Mouse (Mus musculus) myocyte (in vitro differentiated cells): ENCODE measurements around the gene Tex26. TPM values are rescaled to one million over a fixed set of nuclear protein-coding genes. Genes with fewer than 3 reads are reported as not detected.

ENCODE experiments used
- H3K27me3 ChIP-seq: one replicate; pipeline ENCODE4 v1.6.1; 2011; ENCODE audit not compliant: control insufficient read depth, insufficient read depth, insufficient read length
- H3K36me3 ChIP-seq: one replicate; pipeline ENCODE4 v1.6.1; 2011; ENCODE audit not compliant: control insufficient read depth, insufficient read depth
- H3K4me2 ChIP-seq: one replicate; pipeline ENCODE4 v1.6.1; 2011; ENCODE audit warnings: low read depth, control low read depth
- H3K4me3 ChIP-seq: one replicate; pipeline ENCODE4 v1.5.1; 2011; ENCODE audit warnings: mild to moderate bottlenecking, control low read depth, moderate library complexity
- H3K79me2 ChIP-seq: one replicate; pipeline ENCODE4 v1.6.1; 2011; ENCODE audit not compliant: control insufficient read depth, insufficient read depth
- H3ac ChIP-seq: one replicate; pipeline ENCODE4 v1.6.1; 2011; ENCODE audit not compliant: control insufficient read depth, insufficient read length
- CEBPB ChIP-seq: IDR thresholded peaks from 2 replicates; pipeline ENCODE4 v1.6.1; 2011; ENCODE audit warnings: mild to moderate bottlenecking, moderate library complexity; ENCODE audit not compliant: poor library complexity, insufficient read depth, severe bottlenecking
- E2F4 ChIP-seq: IDR thresholded peaks from one replicate; pipeline ENCODE4 v1.6.1; 2011; ENCODE audit warnings: mild to moderate bottlenecking, control low read depth, moderate library complexity; ENCODE audit not compliant: insufficient read depth
- MAX ChIP-seq: IDR thresholded peaks from one replicate; pipeline ENCODE4 v1.6.1; 2011; ENCODE audit warnings: low read depth, mild to moderate bottlenecking, control low read depth
- MYOD1 ChIP-seq, 3 experiments: IDR thresholded peaks; one replicate each; pipeline ENCODE4 v1.6.1; 2011; ENCODE audit warnings: control low read depth in 2 of 3, low read depth in 2 of 3, mild to moderate bottlenecking in 2 of 3, moderate library complexity in 1 of 3; ENCODE audit not compliant: insufficient read length in 2 of 3, control insufficient read depth in 1 of 3
- MYOG ChIP-seq, 3 experiments: IDR thresholded peaks; one replicate each; pipeline ENCODE4 v1.6.1; 2011; ENCODE audit warnings: control low read depth in 2 of 3, low read depth in 2 of 3, mild to moderate bottlenecking in 2 of 3; ENCODE audit not compliant: insufficient read length in 2 of 3, control insufficient read depth in 1 of 3, insufficient read depth in 1 of 3
- POLR2A ChIP-seq: IDR thresholded peaks from one replicate; pipeline ENCODE4 v1.6.1; 2011; ENCODE audit warnings: low read depth, mild to moderate bottlenecking, control low read depth, moderate library complexity; ENCODE audit not compliant: insufficient read length
- POLR2AphosphoS2 ChIP-seq: IDR thresholded peaks from one replicate; pipeline ENCODE4 v1.6.1; 2011; ENCODE audit warnings: low read depth, control low read depth; ENCODE audit not compliant: insufficient read length
- REST ChIP-seq: IDR thresholded peaks from one replicate; pipeline ENCODE4 v1.6.1; 2011; ENCODE audit warnings: mild to moderate bottlenecking, control low read depth, moderate library complexity; ENCODE audit not compliant: insufficient read depth, insufficient read length
- SRF ChIP-seq: IDR thresholded peaks from one replicate; pipeline ENCODE4 v1.6.1; 2011; ENCODE audit warnings: low read depth; ENCODE audit not compliant: control insufficient read depth, insufficient read length
- TCF12 ChIP-seq: IDR thresholded peaks from one replicate; pipeline ENCODE4 v1.6.1; 2011; ENCODE audit warnings: mild to moderate bottlenecking, control low read depth; ENCODE audit not compliant: poor library complexity, insufficient read depth, severe bottlenecking
- TCF3 ChIP-seq: IDR thresholded peaks from one replicate; pipeline ENCODE4 v1.6.1; 2011; ENCODE audit warnings: low read depth, control low read depth; ENCODE audit not compliant: insufficient read length
- USF1 ChIP-seq: IDR thresholded peaks from one replicate; pipeline ENCODE4 v1.6.1; 2011; ENCODE audit warnings: low read depth, mild to moderate bottlenecking, control low read depth, moderate library complexity
- polyA plus RNA-seq: library from polyadenylated mRNA; unstranded; fragments of >200 nt; fragmentation: generic; extraction: Trizol; gene quantifications from one replicate; pipeline ENCODE4 v1.2.1, GENCODE M21; 2012; ENCODE audit warnings: missing spikeins

The Tex26 gene
- polyA plus RNA-seq, 1 experiment: 0.56 TPM

- Histone ChIP-seq H3K4me3 (no peak overlapping the region), H3ac (no peak overlapping the region), H3K27me3 (no peaks in the 10 kb centered on the region), H3K36me3 (no peaks in the 10 kb centered on the region), H3K79me2 (no peaks in the 10 kb centered on the region), H3K4me2 (no peak overlapping the region)
- TF ChIP-seq USF1: no peak
- no peak for TF ChIP-seq TCF3
- TF ChIP-seq POLR2A: no peak
- no peak for TF ChIP-seq POLR2AphosphoS2
- TF ChIP-seq MYOD1 (IDR thresholded peaks at IDR 0.05; ENCODE audit: control insufficient read depth in 1 of 3, insufficient read length in 2 of 3, low read depth in 2 of 3): no peak
- no peak for TF ChIP-seq MYOG (IDR thresholded peaks at IDR 0.05; ENCODE audit: control insufficient read depth in 1 of 3, insufficient read depth in 1 of 3, insufficient read length in 2 of 3, low read depth in 2 of 3)
- TF ChIP-seq E2F4: no peak
- no peak for TF ChIP-seq MAX
- no peak for TF ChIP-seq SRF
- TF ChIP-seq TCF12: no peak
- TF ChIP-seq CEBPB: no peak
- TF ChIP-seq REST: no peak
Measured at GRCm38 (mm10) chr5:149402029-149402428, 37.4 kb upstream of the Tex26 start.

- H3K4me2 ChIP-seq: no peak overlapping the region
- H3K36me3 ChIP-seq: no peaks in the 10 kb centered on the region
- H3K27me3 ChIP-seq: no peaks in the 10 kb centered on the region
- no peak overlapping the region for H3ac ChIP-seq
- H3K79me2 ChIP-seq: no peaks in the 10 kb centered on the region
- no peak overlapping the region for H3K4me3 ChIP-seq
- TF ChIP-seq MAX (no peak), SRF (no peak), REST (no peak)
Measured at GRCm38 (mm10) chr5:149403386-149403785, 36.1 kb upstream of the Tex26 start.

- Histone ChIP-seq H3K79me2 (no peaks in the 10 kb centered on the region), H3ac (no peak overlapping the region), H3K4me3 (no peak overlapping the region), H3K4me2 (no peak overlapping the region), H3K36me3 (no peaks in the 10 kb centered on the region), H3K27me3 (no peaks in the 10 kb centered on the region)
- TF ChIP-seq E2F4 (no peak), POLR2AphosphoS2 (no peak), MAX (no peak), MYOD1 (IDR thresholded peaks at IDR 0.05; ENCODE audit: control insufficient read depth in 1 of 3, insufficient read length in 2 of 3, low read depth in 2 of 3) (no peak), REST (no peak), USF1 (no peak), POLR2A (no peak), CEBPB (no peak), TCF3 (no peak), TCF12 (no peak), SRF (no peak)
Measured at GRCm38 (mm10) chr5:149404710-149405109, 34.8 kb upstream of the Tex26 start.

GRCm38 (mm10) chr5:149406791-149407276, 32.6 kb upstream of the Tex26 start:
- no peak overlapping the region for H3K4me2 ChIP-seq
- no peak overlapping the region for H3ac ChIP-seq
- H3K79me2 ChIP-seq: no peaks in the 10 kb centered on the region
- no peak overlapping the region for H3K4me3 ChIP-seq
- H3K36me3 ChIP-seq: no peaks in the 10 kb centered on the region
- no peak for TF ChIP-seq MYOG (IDR thresholded peaks at IDR 0.05; ENCODE audit: control insufficient read depth in 1 of 3, insufficient read depth in 1 of 3, insufficient read length in 2 of 3, low read depth in 2 of 3)
- no peak for TF ChIP-seq REST
- no peak for TF ChIP-seq POLR2A
- TF ChIP-seq TCF3: no peak
- TF ChIP-seq SRF: no peak
- TF ChIP-seq MAX: no peak
- no peak for TF ChIP-seq E2F4
- TF ChIP-seq TCF12: no peak
- no peak for TF ChIP-seq MYOD1 (IDR thresholded peaks at IDR 0.05; ENCODE audit: control insufficient read depth in 1 of 3, insufficient read length in 2 of 3, low read depth in 2 of 3)
- no peak for TF ChIP-seq CEBPB
- TF ChIP-seq USF1: no peak
- TF ChIP-seq POLR2AphosphoS2: no peak
- no peaks in the 10 kb centered on the region for H3K27me3 ChIP-seq

- Histone ChIP-seq H3ac (no peak overlapping the region), H3K27me3 (no peaks in the 10 kb centered on the region), H3K36me3 (no peaks in the 10 kb centered on the region), H3K79me2 (no peaks in the 10 kb centered on the region), H3K4me2 (no peak overlapping the region), H3K4me3 (no peak overlapping the region)
- no peak for TF ChIP-seq MYOG (IDR thresholded peaks at IDR 0.05; ENCODE audit: control insufficient read depth in 1 of 3, insufficient read depth in 1 of 3, insufficient read length in 2 of 3, low read depth in 2 of 3)
- no peak for TF ChIP-seq MAX
- TF ChIP-seq SRF: no peak
- no peak for TF ChIP-seq MYOD1 (IDR thresholded peaks at IDR 0.05; ENCODE audit: control insufficient read depth in 1 of 3, insufficient read length in 2 of 3, low read depth in 2 of 3)
- no peak for TF ChIP-seq TCF12
- TF ChIP-seq CEBPB: no peak
- TF ChIP-seq POLR2A: no peak
- TF ChIP-seq TCF3: no peak
- no peak for TF ChIP-seq POLR2AphosphoS2
- TF ChIP-seq REST: no peak
- no peak for TF ChIP-seq E2F4
- no peak for TF ChIP-seq USF1
Measured at GRCm38 (mm10) chr5:149409502-149409901, 30.0 kb upstream of the Tex26 start.
